Mouse (Mus musculus): Measurements from ENCODE around the gene Zfp609. TPM values are rescaled to one million over a fixed set of nuclear protein-coding genes. Genes with fewer than 3 reads are reported as not detected.
A peak's percentile ranks its signal among the peaks of the same experiment; 100 is the strongest.

Gene Zfp609
- 5.9 and 6.4 TPM in 2 replicates for polyA plus RNA-seq (2014; fragmentation: Nextera tagmentation; extraction: Ambion mirVana)

- ATAC-seq (ENCODE audit: low read depth) (peak; percentile 90), DNase-seq (ENCODE audit: low spot score) (peak; percentile 97)
- Histone ChIP-seq H3K4me3 (ENCODE audit: low read depth, low read length) (peak within 1 kb of the TSS; percentile 88), H3K27ac (replicated peaks; ENCODE audit: low read depth, low read length) (peak within 1 kb of the TSS; percentile 98), H3K9ac (ENCODE audit: low read depth, low read length) (peak within 1 kb of the TSS; percentile 98), H3K27me3 (replicated peaks; ENCODE audit: control insufficient read depth, insufficient read depth, low read length) (no peaks in the 10 kb centered on the region), H3K4me1 (ENCODE audit: control insufficient read depth, insufficient read depth, low read length) (peaks cover 31% of the 10 kb centered on the region), H3K36me3 (ENCODE audit: control insufficient read depth, insufficient read depth, low read length) (no peaks in the 10 kb centered on the region), H3K4me2 (ENCODE audit: low read depth, low read length) (peak within 1 kb of the TSS; percentile 65), H3K9me3 (ENCODE audit: control insufficient read depth, low read length) (no peaks in the 10 kb centered on the region)
- WGBS = under 1% methylated on average over 21 of the region's 76 CpGs
Observed at GRCm38 (mm10) chr9:65827344-65828015, at the start of gene Zfp609. Gene Zfp609, minus strand, starts transcription at chr9:65827564.

- Histone ChIP-seq H3K4me2 (ENCODE audit: low read depth, low read length) (no peak overlapping the region), H3K9ac (ENCODE audit: low read depth, low read length) (no peak overlapping the region), H3K4me1 (ENCODE audit: control insufficient read depth, insufficient read depth, low read length) (no peaks in the 10 kb centered on the region), H3K27me3 (replicated peaks; ENCODE audit: control insufficient read depth, insufficient read depth, low read length) (no peaks in the 10 kb centered on the region), H3K36me3 (ENCODE audit: control insufficient read depth, insufficient read depth, low read length) (peaks cover 83% of the 10 kb centered on the region), H3K9me3 (ENCODE audit: control insufficient read depth, low read length) (no peaks in the 10 kb centered on the region), H3K27ac (replicated peaks; ENCODE audit: low read depth, low read length) (no peak overlapping the region), H3K4me3 (ENCODE audit: low read depth, low read length) (no peak overlapping the region)
- WGBS = 57% methylated on average over 1 of the region's 1 CpGs
- DNase-seq (ENCODE audit: low spot score) (no peak), ATAC-seq (ENCODE audit: low read depth) (no peak)
Observed at GRCm38 (mm10) chr9:65859656-65860055, 32.3 kb upstream of the Zfp609 start.

- H3K27ac ChIP-seq (replicated peaks; ENCODE audit: low read depth, low read length) = no peak overlapping the region
- DNase-seq (ENCODE audit: low spot score) (peak; percentile 69), ATAC-seq (ENCODE audit: low read depth) (no peak)
- H3K4me2 ChIP-seq (ENCODE audit: low read depth, low read length) = no peak overlapping the region
- WGBS = 10% methylated on average over 1 of the region's 1 CpGs
- no peaks in the 10 kb centered on the region for H3K27me3 ChIP-seq (replicated peaks; ENCODE audit: control insufficient read depth, insufficient read depth, low read length)
- H3K4me1 ChIP-seq (ENCODE audit: control insufficient read depth, insufficient read depth, low read length) = no peaks in the 10 kb centered on the region
- no peak overlapping the region for H3K9ac ChIP-seq (ENCODE audit: low read depth, low read length)
- no peaks in the 10 kb centered on the region for H3K9me3 ChIP-seq (ENCODE audit: control insufficient read depth, low read length)
- H3K4me3 ChIP-seq (ENCODE audit: low read depth, low read length) = no peak overlapping the region
- peaks cover 61% of the 10 kb centered on the region for H3K36me3 ChIP-seq (ENCODE audit: control insufficient read depth, insufficient read depth, low read length)
Observed at GRCm38 (mm10) chr9:65850203-65850602, 22.8 kb upstream of the Zfp609 start.

- no peaks in the 10 kb centered on the region for H3K27me3 ChIP-seq (replicated peaks; ENCODE audit: control insufficient read depth, insufficient read depth, low read length)
- no peaks in the 10 kb centered on the region for H3K9me3 ChIP-seq (ENCODE audit: control insufficient read depth, low read length)
- peak overlapping the region; percentile 11; the same call in 1 of the 2 replicates for H3K27ac ChIP-seq (replicated peaks; ENCODE audit: low read depth, low read length)
- ATAC-seq (ENCODE audit: low read depth) (no peak), DNase-seq (ENCODE audit: low spot score) (peak; percentile 82)
- peaks cover 43% of the 10 kb centered on the region for H3K36me3 ChIP-seq (ENCODE audit: control insufficient read depth, insufficient read depth, low read length)
- no peak overlapping the region for H3K4me2 ChIP-seq (ENCODE audit: low read depth, low read length)
- H3K4me3 ChIP-seq (ENCODE audit: low read depth, low read length) = no peak overlapping the region
- H3K9ac ChIP-seq (ENCODE audit: low read depth, low read length) = no peak overlapping the region
- no peaks in the 10 kb centered on the region for H3K4me1 ChIP-seq (ENCODE audit: control insufficient read depth, insufficient read depth, low read length)
Observed at GRCm38 (mm10) chr9:65848154-65848553, 20.8 kb upstream of the Zfp609 start.

- Histone ChIP-seq H3K27ac (replicated peaks; ENCODE audit: low read depth, low read length) (no peak overlapping the region), H3K9me3 (ENCODE audit: control insufficient read depth, low read length) (no peaks in the 10 kb centered on the region), H3K4me3 (ENCODE audit: low read depth, low read length) (no peak overlapping the region), H3K4me2 (ENCODE audit: low read depth, low read length) (no peak overlapping the region), H3K27me3 (replicated peaks; ENCODE audit: control insufficient read depth, insufficient read depth, low read length) (no peaks in the 10 kb centered on the region), H3K9ac (ENCODE audit: low read depth, low read length) (no peak overlapping the region), H3K4me1 (ENCODE audit: control insufficient read depth, insufficient read depth, low read length) (no peaks in the 10 kb centered on the region), H3K36me3 (ENCODE audit: control insufficient read depth, insufficient read depth, low read length) (peaks cover 28% of the 10 kb centered on the region)
- DNase-seq (ENCODE audit: low spot score) (peak; percentile 61), ATAC-seq (ENCODE audit: low read depth) (no peak)
- 78% methylated on average over 7 of the region's 7 CpGs for WGBS
Observed at GRCm38 (mm10) chr9:65844421-65845165, 17.2 kb upstream of the Zfp609 start.

- Histone ChIP-seq H3K27ac (replicated peaks; ENCODE audit: low read depth, low read length) (no peak overlapping the region), H3K9me3 (ENCODE audit: control insufficient read depth, low read length) (no peaks in the 10 kb centered on the region), H3K9ac (ENCODE audit: low read depth, low read length) (no peak overlapping the region), H3K36me3 (ENCODE audit: control insufficient read depth, insufficient read depth, low read length) (peaks cover 30% of the 10 kb centered on the region), H3K27me3 (replicated peaks; ENCODE audit: control insufficient read depth, insufficient read depth, low read length) (no peaks in the 10 kb centered on the region), H3K4me3 (ENCODE audit: low read depth, low read length) (no peak overlapping the region), H3K4me2 (ENCODE audit: low read depth, low read length) (no peak overlapping the region), H3K4me1 (ENCODE audit: control insufficient read depth, insufficient read depth, low read length) (no peaks in the 10 kb centered on the region)
- no peak for DNase-seq (ENCODE audit: low spot score)
- 97% methylated on average over 1 of the region's 1 CpGs for whole genome bisulfite sequencing
- ATAC-seq (ENCODE audit: low read depth) = no peak
Observed at GRCm38 (mm10) chr9:65839841-65840240, 12.5 kb upstream of the Zfp609 start.

- ATAC-seq (ENCODE audit: low read depth) = no peak
Observed at GRCm38 (mm10) chr9:65836916-65837315, 9.6 kb upstream of the Zfp609 start.

GRCm38 (mm10) chr9:65834628-65835354 is 7.4 kb upstream of the Zfp609 start:
- ATAC-seq (ENCODE audit: low read depth) (no peak), DNase-seq (ENCODE audit: low spot score) (peak; percentile 20)
- Histone ChIP-seq H3K9ac (ENCODE audit: low read depth, low read length) (no peak overlapping the region), H3K4me2 (ENCODE audit: low read depth, low read length) (no peak overlapping the region), H3K4me1 (ENCODE audit: control insufficient read depth, insufficient read depth, low read length) (no peaks in the 10 kb centered on the region), H3K4me3 (ENCODE audit: low read depth, low read length) (no peak overlapping the region), H3K27ac (replicated peaks; ENCODE audit: low read depth, low read length) (no peak overlapping the region), H3K9me3 (ENCODE audit: control insufficient read depth, low read length) (no peaks in the 10 kb centered on the region), H3K27me3 (replicated peaks; ENCODE audit: control insufficient read depth, insufficient read depth, low read length) (no peaks in the 10 kb centered on the region), H3K36me3 (ENCODE audit: control insufficient read depth, insufficient read depth, low read length) (peaks cover 22% of the 10 kb centered on the region)
- WGBS = 82% methylated on average over 10 of the region's 10 CpGs

More at GRCm38 (mm10) chr9:65836916-65837315, 9.6 kb upstream of the Zfp609 start:
- H3K4me1 ChIP-seq (ENCODE audit: control insufficient read depth, insufficient read depth, low read length) = no peaks in the 10 kb centered on the region
- no peak for DNase-seq (ENCODE audit: low spot score)
- H3K4me2 ChIP-seq (ENCODE audit: low read depth, low read length) = no peak overlapping the region
- H3K9me3 ChIP-seq (ENCODE audit: control insufficient read depth, low read length) = no peaks in the 10 kb centered on the region
- H3K9ac ChIP-seq (ENCODE audit: low read depth, low read length) = no peak overlapping the region
- H3K4me3 ChIP-seq (ENCODE audit: low read depth, low read length) = no peak overlapping the region
- H3K27me3 ChIP-seq (replicated peaks; ENCODE audit: control insufficient read depth, insufficient read depth, low read length) = no peaks in the 10 kb centered on the region
- peaks cover 35% of the 10 kb centered on the region for H3K36me3 ChIP-seq (ENCODE audit: control insufficient read depth, insufficient read depth, low read length)
- H3K27ac ChIP-seq (replicated peaks; ENCODE audit: low read depth, low read length) = no peak overlapping the region
